Mouse (Mus musculus) embryo, embryonic 11 days (tissue): ENCODE results near the gene Selplg.

Experiments used
- DNase-seq: peaks from one replicate; pipeline ENCODE4 v3.0.0-alpha.2; 2015

Gene Selplg

GRCm38 (mm10) chr5:113832490-113832901, at the start of gene Selplg:
Gene Selplg (minus strand): TSS chr5:113832644.
- no peak for DNase-seq

- DNase-seq, result no peak
Observed at GRCm38 (mm10) chr5:113881136-113881535, 48.7 kb upstream of the Selplg start.

GRCm38 (mm10) chr5:113878943-113879617, 46.6 kb upstream of the Selplg start:
- DNase-seq, result no peak

GRCm38 (mm10) chr5:113877565-113877964, 45.1 kb upstream of the Selplg start:
- no peak for DNase-seq

- no peak for DNase-seq
Observed at GRCm38 (mm10) chr5:113876176-113876575, 43.7 kb upstream of the Selplg start.

DNA sequence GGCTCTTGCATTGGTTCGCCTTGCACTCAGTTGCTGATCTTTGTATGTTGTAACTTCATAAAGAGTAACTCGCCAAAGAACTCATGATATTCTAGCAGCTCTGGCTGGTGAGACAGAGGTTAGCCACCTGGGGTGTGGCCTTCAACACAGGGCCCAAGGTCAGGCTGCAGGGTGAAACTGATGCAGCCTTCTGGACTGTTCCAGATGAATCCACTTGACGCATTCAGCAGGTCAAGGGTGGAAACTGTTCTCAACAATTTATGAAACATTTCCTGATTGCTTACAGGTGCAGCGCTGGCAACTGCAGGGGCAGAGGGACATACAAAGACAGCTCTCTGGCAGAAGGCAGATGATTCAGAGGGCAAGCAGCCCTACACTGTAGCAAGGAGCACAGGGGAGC, 43.2 kb upstream of the Selplg start:
- no peak for DNase-seq

DNA sequence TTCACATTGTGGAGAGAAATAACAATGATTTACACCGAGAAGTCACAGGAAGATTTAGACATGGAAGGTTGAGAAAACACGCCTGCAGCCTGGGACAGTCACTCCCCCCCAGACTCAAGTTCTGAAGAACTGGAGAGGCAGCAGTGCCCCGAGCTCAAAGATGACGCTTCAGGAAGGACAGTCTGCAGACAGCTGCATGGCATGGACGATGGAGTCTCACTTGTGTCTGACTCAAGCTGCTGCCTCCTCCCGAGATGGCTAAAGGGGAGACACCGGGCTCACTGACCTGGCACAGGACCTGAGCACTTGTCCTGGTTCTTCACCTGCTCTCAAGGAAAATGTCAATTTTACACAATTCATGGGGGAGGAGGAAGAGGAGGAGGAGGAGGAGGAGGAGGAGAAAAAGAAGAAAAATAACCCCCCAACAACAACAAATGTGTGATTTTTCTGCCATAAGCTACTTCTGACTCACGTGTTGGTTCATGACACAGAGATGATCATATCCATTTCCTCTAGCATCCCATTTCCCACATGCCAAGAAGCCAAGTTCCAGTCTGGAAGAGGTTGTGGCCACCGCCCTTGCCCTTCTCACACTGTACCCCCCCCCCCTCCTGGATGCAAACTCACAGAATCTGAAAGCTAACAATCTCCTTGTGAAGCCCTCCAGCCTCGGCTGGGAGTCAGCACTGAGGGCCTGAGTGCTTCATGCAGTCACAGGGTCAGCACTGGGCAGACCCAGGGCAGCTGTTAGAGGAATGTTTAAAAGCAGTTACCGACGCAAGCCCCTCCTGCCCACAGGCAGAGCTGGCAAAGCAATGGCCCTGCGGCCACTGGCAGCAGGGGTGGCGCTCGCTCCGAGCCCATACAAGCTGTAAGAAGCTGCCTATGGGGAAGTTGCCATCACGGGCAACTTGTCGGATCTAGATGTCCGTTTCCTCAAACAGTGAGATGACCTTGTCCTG, 41.9 kb upstream of the Selplg start:
- DNase-seq, result no peak

DNA sequence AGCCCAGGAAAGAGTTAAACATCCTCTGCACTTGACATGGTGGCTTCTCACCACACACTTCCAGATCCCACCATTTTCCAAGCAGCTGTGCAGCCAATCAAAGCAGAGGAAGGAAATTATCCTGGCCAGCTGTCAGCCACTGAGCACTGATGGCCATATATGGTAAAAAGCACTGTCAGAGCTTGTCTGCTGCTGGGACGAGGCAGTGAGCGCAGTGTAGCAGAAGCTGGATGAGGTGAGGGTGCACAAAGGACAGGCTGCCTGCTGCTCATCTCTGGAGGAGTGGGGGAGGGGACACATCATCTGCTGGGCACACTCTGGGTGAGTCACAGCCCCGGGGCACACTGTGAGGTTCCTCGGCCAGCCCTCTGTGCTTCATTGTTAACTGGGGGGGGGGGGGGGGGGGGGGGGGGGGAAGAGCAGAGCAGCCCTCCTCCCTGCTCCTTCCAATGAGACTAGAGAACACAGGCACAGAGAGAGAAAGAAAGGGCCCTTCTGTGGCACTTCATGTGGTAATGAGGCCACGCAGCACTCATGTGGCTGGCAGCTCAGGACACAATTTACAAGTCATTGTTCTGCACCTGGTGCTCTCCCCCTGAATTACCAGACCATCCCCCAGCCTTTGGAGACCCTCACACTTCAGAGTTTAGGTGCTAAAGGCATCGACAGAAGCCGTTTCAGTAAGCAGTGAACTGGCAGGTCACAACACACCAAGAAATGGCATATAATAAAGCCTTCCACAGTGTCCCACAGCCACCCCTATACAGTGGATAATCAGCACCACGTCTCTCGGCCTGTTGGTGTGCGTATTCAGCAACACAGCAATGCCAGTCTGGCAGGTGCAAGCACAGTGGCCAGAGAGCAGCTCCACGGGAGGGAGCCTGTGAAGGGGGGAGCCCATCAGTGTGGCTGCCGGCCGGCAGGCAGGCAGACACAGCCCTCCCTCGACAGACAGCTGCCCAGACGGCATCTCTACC, 40.8 kb upstream of the Selplg start:
- DNase-seq, result peak; percentile 91

- peak; percentile 33 for DNase-seq
Observed at GRCm38 (mm10) chr5:113871903-113872548, 39.6 kb upstream of the Selplg start.

DNA sequence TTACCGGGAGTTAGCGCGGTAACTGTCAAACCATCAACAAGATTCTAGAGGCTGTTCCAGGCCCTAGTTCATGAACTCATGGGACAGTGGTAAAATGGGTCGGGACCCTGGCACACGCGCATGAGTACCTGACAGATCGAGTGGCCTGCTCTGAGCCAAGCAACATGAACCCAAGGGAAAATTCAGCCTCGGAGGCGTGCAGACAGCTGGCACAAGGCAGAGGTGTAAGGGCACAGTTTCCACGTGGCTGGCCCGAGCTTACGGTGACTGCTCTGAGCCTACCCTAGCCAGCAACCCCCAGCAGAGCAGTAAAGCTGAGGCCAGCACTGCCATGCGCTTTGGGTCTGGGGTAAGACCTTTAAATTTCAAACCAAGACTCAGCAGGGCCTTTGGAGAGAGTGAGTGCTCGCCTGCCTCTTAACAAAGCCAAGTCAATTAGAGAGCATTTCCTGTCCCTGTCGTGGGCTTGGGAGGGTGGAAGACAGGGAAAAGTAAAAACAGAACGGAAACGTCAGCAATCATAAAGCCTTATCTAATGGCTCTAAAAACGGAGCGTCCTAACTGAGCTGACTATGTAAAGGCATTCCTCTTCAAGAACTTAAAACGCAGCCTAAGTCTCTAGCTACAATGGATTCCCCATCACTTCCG, 38.1 kb upstream of the Selplg start:
- no peak for DNase-seq

- DNase-seq, result peak; percentile 48
Observed at GRCm38 (mm10) chr5:113869132-113869531, 36.7 kb upstream of the Selplg start.

DNA sequence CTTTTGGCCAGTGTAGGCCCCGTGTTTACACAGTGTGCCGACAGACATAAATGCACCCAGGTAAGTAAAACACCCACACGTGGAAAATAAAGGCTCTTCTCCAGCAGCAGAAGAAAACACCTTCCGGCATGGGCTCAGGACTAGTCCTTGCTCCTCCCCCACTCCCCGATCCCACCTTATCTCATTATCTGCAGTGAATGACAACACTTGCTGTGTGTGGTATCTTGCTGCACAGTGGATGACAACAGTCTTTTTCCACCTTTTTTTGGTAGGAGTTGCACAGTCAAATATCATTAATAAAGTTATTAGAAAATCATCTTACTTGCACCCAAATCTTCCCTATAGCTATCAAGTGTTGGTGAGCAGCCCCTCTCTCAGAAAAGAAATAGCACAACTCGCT, 32.5 kb upstream of the Selplg start:
- no peak for DNase-seq

GRCm38 (mm10) chr5:113863994-113864393, 31.6 kb upstream of the Selplg start:
- DNase-seq, result no peak

GRCm38 (mm10) chr5:113862418-113862817, 30.0 kb upstream of the Selplg start:
- no peak for DNase-seq

DNA sequence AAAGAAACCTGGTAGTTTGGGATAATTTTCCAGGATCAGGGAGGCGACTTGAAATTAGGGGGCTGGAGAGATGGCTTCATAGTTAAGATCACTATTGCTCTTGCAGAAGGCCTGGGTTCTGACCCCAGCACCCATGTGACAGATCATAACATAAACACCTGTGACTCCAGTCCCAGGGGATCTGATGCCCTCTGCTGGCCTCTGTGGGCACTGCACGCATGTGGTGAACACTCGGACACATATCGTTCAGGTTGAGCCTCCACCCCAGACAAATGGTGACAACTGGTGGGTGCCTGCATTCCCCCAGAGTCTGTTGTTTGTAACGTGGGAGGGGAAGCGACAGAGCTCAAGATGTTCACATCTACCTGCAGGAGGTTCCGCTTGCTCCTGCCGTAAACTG, 28.9 kb upstream of the Selplg start:
- DNase-seq, result no peak

GRCm38 (mm10) chr5:113858971-113859370, 26.5 kb upstream of the Selplg start:
- DNase-seq, result peak; percentile 30

- DNase-seq, result no peak
Observed at GRCm38 (mm10) chr5:113858550-113858949, 26.1 kb upstream of the Selplg start.

DNA sequence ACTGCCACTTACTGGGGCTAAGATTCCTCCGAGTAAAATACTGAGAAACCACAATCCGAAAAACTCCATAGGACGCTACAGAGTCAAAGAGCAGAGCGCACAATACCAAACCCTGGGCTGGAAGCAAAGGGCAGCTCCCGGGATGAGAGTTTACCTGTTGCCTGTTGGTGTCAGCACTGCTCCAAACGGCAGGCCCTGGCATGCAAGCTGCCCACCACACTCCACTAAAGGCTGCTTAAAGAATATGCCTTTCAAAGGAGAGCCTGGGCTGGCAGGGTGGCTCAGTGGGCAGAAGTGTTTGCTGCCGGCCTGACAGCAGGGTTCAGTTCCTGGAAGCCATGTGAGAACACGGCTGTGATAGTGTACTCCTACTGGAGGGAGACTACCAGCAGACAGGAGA, 25.2 kb upstream of the Selplg start:
- no peak for DNase-seq

- no peak for DNase-seq
Observed at GRCm38 (mm10) chr5:113856631-113857030, 24.2 kb upstream of the Selplg start.

GRCm38 (mm10) chr5:113855696-113856095, 23.3 kb upstream of the Selplg start:
- no peak for DNase-seq

DNA sequence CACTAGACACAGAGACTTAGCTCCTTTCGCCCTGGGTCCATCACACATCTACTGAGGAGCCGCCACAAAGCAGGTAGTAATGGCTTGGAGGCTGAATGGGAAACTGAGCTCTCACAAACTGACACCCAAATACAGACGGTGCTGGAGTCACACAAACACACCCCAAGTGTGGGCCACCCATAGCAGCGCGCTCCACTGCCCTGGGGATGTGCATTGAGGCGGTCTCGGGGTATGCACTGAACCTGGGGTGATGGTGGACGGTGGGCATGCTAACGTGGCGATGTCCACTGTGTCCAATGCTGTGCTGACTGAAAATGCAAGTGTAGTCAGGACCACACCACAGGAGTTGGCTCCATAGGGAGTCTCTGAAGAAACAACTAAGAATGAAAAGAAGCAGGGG, 22.7 kb upstream of the Selplg start:
- DNase-seq, result no peak

- peak; percentile 81 for DNase-seq
Observed at GRCm38 (mm10) chr5:113854494-113854893, 22.1 kb upstream of the Selplg start.
